10 mouse cellular contexts compared by ENCODE assay signal in genomic region chr16:87625341-87625740, GRCm38 (mm10).
A peak's percentile ranks its signal among the peaks of the same experiment; 100 is the strongest.
DNase-seq lines count a peak whose midpoint lies in the region; ATAC-seq and TF ChIP-seq lines count a peak whose summit lies in the region.
"Had no signal": no experiment of that assay in that cellular context is flagged by ENCODE, and none has a peak within 500 bp of the region (broad histone marks: within the 10 kb centered on the region; RNA-seq: fewer than 3 reads in every experiment).

No protein-coding gene starts in this region.

- no peaks in the 10 kb centered on the region for H3K36me3 ChIP-seq in liver, embryonic 11.5 days (ENCODE audit: control insufficient read depth, insufficient read depth, low read length)
- H3K36me3 ChIP-seq in liver, postnatal 0 days (replicated peaks; ENCODE audit: insufficient read depth, low read length): no peaks in the 10 kb centered on the region
- H3K36me3 ChIP-seq in splenic B cell, adult 2 months (ENCODE audit: control insufficient read depth, insufficient read depth, low read length, poor library complexity, severe bottlenecking): no peaks in the 10 kb centered on the region
- H3K36me3 ChIP-seq in forebrain, postnatal 0 days (ENCODE audit: insufficient read depth): no peaks in the 10 kb centered on the region
- H3K36me3 ChIP-seq: embryonic facial prominence, embryonic 15.5 days; neural tube, embryonic 12.5 days had no signal

- no peak for ATAC-seq in liver, embryonic 11.5 days (replicated peaks; ENCODE audit: low FRiP score)
- ATAC-seq in liver, postnatal 0 days: peak; percentile 88
- ATAC-seq in forebrain, postnatal 0 days: no peak

- H3K4me1 ChIP-seq in liver, embryonic 11.5 days (replicated peaks; ENCODE audit: control insufficient read depth, insufficient read depth, low read length): no peaks in the 10 kb centered on the region
- peaks cover 16% of the 10 kb centered on the region for H3K4me1 ChIP-seq in bone marrow macrophage, adult 2 months (ENCODE audit: control insufficient read depth, insufficient read depth, low read length)
- no peaks in the 10 kb centered on the region for H3K4me1 ChIP-seq in liver, postnatal 0 days (ENCODE audit: insufficient read depth)
- H3K4me1 ChIP-seq in forebrain, postnatal 0 days (ENCODE audit: insufficient read depth): no peaks in the 10 kb centered on the region
- H3K4me1 ChIP-seq: embryonic facial prominence, embryonic 15.5 days; neural tube, embryonic 12.5 days had no signal

- H3K4me3 ChIP-seq in liver, embryonic 11.5 days (ENCODE audit: low read depth, low read length): no peak overlapping the region
- no peak overlapping the region for H3K4me3 ChIP-seq in bone marrow macrophage, adult 2 months (ENCODE audit: insufficient read depth, low read length)
- H3K4me3 ChIP-seq in liver, postnatal 0 days (ENCODE audit: low read depth, low read length): no peak overlapping the region
- no peak overlapping the region for H3K4me3 ChIP-seq in forebrain, postnatal 0 days (ENCODE audit: low read depth, low read length)
- H3K4me3 ChIP-seq: embryonic facial prominence, embryonic 15.5 days; neural tube, embryonic 12.5 days had no signal

- H3K4me2 ChIP-seq in liver, embryonic 11.5 days: no peak overlapping the region
- no peak overlapping the region for H3K4me2 ChIP-seq in liver, postnatal 0 days (ENCODE audit: low read depth, low read length)
- H3K4me2 ChIP-seq in forebrain, postnatal 0 days (ENCODE audit: low read depth): no peak overlapping the region
- H3K4me2 ChIP-seq: embryonic facial prominence, embryonic 15.5 days; neural tube, embryonic 12.5 days had no signal

- no peak for TF ChIP-seq CTCF in bone marrow macrophage, adult 2 months (IDR thresholded peaks at IDR 0.05; ENCODE audit: low read depth, low read length)
- TF ChIP-seq CTCF in liver, postnatal 0 days (IDR thresholded peaks at IDR 0.05; ENCODE audit: low read depth): no peak
- TF ChIP-seq CTCF in forebrain, postnatal 0 days (IDR thresholded peaks at IDR 0.05; ENCODE audit: low read depth): no peak

- no peak for TF ChIP-seq POLR2A in bone marrow macrophage, adult 2 months (IDR thresholded peaks at IDR 0.05; ENCODE audit: borderline replicate concordance, low read depth, low read length)

- no peaks in the 10 kb centered on the region for H3K27me3 ChIP-seq in liver, embryonic 11.5 days (replicated peaks; ENCODE audit: control insufficient read depth, insufficient read depth, low read length)
- H3K27me3 ChIP-seq in liver, postnatal 0 days (ENCODE audit: insufficient read depth, low read length): no peaks in the 10 kb centered on the region
- no peaks in the 10 kb centered on the region for H3K27me3 ChIP-seq in splenic B cell, adult 2 months (ENCODE audit: control insufficient read depth, insufficient read depth, low read length, poor library complexity, severe bottlenecking)
- no peaks in the 10 kb centered on the region for H3K27me3 ChIP-seq in forebrain, postnatal 0 days (ENCODE audit: insufficient read depth, low read length)
- H3K27me3 ChIP-seq: embryonic facial prominence, embryonic 15.5 days; neural tube, embryonic 12.5 days had no signal

- WGBS in liver, embryonic 11.5 days: 41% methylated on average over 3 of the region's 3 CpGs
- WGBS in liver, postnatal 0 days (ENCODE audit: insufficient replicate concordance): 42% methylated on average over 3 of the region's 3 CpGs
- 86% methylated on average over 3 of the region's 3 CpGs for WGBS in forebrain, postnatal 0 days

- peaks cover 9% of the 10 kb centered on the region for H3K9me3 ChIP-seq in liver, embryonic 11.5 days (ENCODE audit: control insufficient read depth, low read length)
- peaks cover 11% of the 10 kb centered on the region for H3K9me3 ChIP-seq in liver, postnatal 0 days (ENCODE audit: low read length)
- no peaks in the 10 kb centered on the region for H3K9me3 ChIP-seq in forebrain, postnatal 0 days (ENCODE audit: low read length)

- peak; percentile 34; the same call in 1 of the 2 replicates for TF ChIP-seq EP300 in liver, postnatal 0 days (IDR thresholded peaks at IDR 0.05; ENCODE audit: low read depth)

- no peak overlapping the region for H3K9ac ChIP-seq in liver, embryonic 11.5 days (ENCODE audit: low read depth, low read length)
- no peak overlapping the region for H3K9ac ChIP-seq in liver, postnatal 0 days (replicated peaks)
- no peak overlapping the region for H3K9ac ChIP-seq in forebrain, postnatal 0 days
- H3K9ac ChIP-seq: embryonic facial prominence, embryonic 15.5 days; neural tube, embryonic 12.5 days had no signal

- no peak overlapping the region for H3K27ac ChIP-seq in liver, embryonic 11.5 days (ENCODE audit: low read depth, low read length)
- H3K27ac ChIP-seq in bone marrow macrophage, adult 2 months (ENCODE audit: insufficient read depth, low read depth, low read length): peak overlapping the region; percentile 97
- H3K27ac ChIP-seq in liver, postnatal 0 days (ENCODE audit: low read depth): peak overlapping the region; percentile 73
- H3K27ac ChIP-seq in forebrain, postnatal 0 days (ENCODE audit: low read depth, low read length): no peak overlapping the region
- H3K27ac ChIP-seq: embryonic facial prominence, embryonic 15.5 days; neural tube, embryonic 12.5 days had no signal

- peak; percentile 14 for DNase-seq in liver
- no peak for DNase-seq in liver, embryonic 11.5 days (ENCODE audit: low spot score)
- peak; percentile 55 for DNase-seq in liver, postnatal 0 days
- peak; percentile 46 for DNase-seq in splenic B cell, adult 2 months (ENCODE audit: low read depth, low spot score)
- no peak for DNase-seq in cerebellum, postnatal 10 days
- no peak for DNase-seq in forebrain, postnatal 0 days
- DNase-seq: adrenal gland, postnatal 10 days had no signal

Comparison
In these comparisons a context has a peak if more than half of its experiments do, and no peak if none do; other contexts are left out.
1. DNase-seq: peak in liver (single experiment), liver, postnatal 0 days (single experiment) and splenic B cell, adult 2 months (single experiment); none in liver, embryonic 11.5 days (single experiment), cerebellum, postnatal 10 days (0 of 2) and forebrain, postnatal 0 days (single experiment).
2. H3K27ac ChIP-seq: peak in bone marrow macrophage, adult 2 months (single experiment) and liver, postnatal 0 days (single experiment); none in liver, embryonic 11.5 days (single experiment) and forebrain, postnatal 0 days (single experiment).